Mouse (Mus musculus): ENCODE data around the gene Necab3.
A peak's percentile ranks its signal among the peaks of the same experiment; 100 is the strongest.

Necab3 gene

DNA sequence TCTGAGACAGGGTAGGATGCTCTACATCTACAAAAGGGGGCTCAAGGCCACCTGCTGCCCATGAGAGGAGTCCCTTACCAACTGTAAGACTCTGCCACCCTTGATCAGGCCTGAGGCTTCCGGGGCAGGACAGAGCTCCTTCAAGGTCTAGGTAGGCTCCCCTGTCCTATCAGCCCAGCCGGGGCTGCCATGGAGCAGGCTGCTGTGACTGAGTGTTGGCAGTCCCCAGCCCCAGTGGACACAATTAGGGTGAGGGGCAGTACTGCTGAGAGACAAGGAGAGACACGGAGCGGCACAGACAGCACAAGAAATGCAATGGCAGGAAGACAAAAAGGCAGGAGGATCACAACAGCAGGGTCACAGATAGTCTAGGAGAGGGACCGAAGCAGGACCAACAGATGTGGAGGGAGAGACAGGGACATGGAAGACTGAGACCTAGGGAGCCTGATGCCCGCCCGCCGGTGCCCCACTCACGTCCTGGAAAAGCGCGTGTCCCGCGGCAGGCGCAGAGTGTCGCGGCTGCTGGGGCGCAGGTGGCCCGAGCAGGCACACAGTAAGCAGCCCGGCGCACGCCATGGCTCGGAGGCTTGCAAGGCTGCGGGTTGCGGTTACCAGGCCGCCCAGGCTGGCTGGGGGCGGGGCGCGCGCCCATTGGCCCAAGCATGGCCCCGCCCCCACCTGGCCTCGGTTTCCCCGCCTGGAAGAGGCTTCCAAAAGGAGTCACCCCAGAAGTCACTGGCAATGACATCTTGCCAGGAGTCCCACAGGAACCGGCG is at the start of gene Necab3:
Necab3 (minus strand) TSS at position 627 of the 776 bp plus-strand sequence.
- peak; percentile 50 for DNase-seq (ENCODE audit: low read depth)

DNA sequence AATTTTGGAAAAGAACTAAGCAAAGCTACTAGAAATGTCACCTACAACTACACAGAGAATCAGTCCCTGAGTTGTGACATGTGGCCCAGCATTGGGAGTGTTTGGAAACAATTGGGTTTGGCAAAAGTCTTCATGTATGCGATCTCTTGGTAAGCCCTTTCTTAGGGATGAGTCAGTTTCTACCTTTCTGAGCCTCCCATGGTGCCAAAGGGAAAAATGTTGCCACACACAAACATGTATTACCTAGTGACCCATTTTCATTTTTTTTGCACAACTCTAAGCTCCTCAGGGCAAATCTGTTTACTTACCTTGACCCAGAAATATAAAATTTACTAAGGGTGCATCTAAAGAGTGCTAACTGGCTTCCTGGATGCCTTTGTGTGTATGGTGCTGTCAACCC is 48.3 kb upstream of the Necab3 start:
- no peak for DNase-seq (ENCODE audit: low read depth)

DNA sequence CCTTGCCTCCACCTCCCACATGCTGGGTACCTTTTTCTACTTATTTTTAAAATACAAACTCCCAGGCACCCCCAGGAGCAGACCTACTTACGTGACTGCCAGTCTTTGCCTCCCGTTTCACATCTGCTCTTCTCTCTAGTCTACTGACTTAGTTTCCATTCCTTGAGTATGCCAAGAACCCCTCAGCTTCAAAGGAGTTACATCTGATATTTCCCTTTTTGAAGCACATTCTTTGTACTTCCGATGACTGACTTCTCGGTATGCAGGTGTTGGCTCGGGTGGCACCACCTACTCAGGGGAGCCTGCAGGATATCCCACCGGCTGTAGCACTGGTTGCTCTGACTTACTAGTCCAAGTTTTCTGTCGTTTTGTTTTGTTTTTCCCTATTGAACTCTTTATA is 45.5 kb upstream of the Necab3 start:
- peak; percentile 79 for DNase-seq (ENCODE audit: low read depth)

DNA sequence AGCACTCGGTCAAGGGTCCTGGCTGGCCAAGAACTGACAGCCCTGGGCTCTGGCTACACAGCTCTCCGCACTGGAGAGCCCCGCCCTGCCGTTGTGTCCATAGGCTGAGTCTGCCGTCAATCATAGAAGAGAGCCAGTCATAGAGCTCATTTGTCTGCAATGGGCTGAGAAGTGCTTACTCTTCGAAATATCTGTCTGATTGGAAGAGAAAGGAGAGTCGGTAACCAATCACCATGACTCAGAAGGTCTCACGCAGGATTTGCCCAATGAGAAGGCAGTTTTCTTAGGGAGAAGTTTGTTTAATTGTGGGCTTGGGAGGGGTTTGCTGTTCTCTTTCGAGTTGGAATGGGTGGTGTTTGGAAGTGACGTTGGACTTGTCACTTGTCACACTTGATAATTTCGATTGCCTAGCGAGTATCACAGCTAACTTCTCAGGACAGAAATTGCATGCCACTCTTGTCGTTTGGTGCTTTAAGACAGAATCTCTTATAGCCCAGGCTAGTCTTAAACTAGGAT is 45.0 kb upstream of the Necab3 start, which contains the start of gene Pxmp4:
Pxmp4 (minus strand) TSS at position 71 of the 516 bp plus-strand sequence.
- DNase-seq (ENCODE audit: low read depth): peak; percentile 98

DNA sequence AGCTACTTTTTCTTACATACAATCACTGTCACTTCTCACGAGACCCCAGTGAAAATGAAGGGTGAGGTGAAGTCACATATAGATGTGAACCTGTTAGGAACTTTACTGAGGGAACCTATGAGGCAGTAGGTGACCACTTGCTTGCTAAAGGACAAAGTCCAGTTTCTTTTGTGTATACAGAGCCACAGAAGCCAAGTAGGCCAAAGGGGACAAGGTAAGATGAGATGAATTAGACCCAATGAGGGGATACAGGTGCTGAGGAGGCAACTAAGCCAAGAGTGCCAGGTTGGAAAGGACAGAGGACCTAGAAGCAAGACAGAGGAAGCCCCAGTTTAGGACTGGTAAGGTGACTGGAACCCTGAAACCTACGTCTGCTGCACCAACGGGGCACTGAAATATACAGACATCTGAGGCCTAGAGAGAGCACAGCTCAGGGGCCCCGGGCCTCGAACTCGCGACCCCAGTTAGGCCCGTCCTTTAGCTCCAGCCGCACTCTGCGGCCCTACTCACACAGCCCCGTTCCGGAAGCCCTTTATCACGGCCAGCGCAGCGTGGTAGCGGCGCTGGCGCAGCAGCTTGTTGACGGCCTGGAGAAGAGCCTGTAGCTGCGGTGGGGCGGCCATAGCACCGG is 44.4 kb upstream of the Necab3 start:
- no peak for DNase-seq (ENCODE audit: low read depth)

DNA sequence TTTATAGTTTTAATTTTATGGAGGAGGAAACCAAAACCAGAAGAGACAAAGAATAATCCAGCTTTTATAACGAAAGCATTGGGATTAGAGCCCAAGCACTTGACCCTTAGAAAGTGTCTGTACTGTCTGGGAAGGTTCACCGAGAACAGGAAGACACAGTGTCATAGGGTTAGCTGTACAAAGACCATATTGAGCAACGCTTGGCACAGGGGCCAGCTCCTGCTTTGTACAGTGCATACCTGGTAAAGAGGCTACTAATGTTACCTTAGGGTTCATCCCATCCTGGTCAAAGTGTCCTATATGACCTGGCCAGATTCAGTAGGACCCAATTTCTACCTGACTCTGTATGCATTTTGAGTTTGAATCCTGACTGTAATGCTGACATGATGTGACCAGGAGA is 42.6 kb upstream of the Necab3 start:
- no peak for DNase-seq (ENCODE audit: low read depth)

DNA sequence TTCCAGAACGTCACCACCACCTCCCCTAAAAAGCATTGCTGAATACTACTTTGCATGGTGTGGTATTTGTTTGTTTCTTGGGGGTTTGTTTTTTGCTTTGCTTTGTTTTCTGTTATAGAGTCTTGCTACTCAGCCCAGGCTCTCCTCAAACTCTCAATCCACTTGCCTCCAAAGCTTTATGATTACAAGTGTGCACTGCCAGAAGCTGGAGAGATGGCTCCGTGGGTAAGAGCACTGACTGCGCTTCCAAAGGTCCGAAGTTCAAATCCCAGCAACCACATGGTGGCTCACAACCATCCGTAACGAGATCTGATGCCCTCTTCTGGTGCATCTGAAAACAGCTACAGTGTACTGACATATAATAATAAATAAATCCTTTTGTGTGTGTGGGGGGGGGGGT is 41.9 kb upstream of the Necab3 start:
- DNase-seq (ENCODE audit: low read depth): no peak

DNA sequence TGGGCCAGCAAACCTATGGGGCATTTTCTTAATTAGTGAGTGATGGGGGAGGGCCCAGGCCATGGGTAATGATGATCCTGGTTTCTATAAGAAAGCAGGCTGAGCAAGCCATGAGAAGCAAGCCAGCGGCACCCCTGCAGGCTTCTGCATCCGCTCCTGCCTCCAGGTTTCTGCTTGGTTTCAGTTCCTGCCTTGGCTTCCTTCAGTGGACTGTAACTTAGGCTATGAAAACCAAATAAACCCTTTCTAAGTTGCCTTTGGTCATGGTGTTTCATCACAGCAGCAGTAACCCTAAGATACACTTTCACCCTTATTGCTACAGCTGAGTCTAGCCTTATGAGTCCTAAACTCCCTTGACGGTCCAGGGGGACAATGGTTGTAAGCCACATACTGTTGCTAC is 38.7 kb upstream of the Necab3 start:
- DNase-seq (ENCODE audit: low read depth): no peak

DNA sequence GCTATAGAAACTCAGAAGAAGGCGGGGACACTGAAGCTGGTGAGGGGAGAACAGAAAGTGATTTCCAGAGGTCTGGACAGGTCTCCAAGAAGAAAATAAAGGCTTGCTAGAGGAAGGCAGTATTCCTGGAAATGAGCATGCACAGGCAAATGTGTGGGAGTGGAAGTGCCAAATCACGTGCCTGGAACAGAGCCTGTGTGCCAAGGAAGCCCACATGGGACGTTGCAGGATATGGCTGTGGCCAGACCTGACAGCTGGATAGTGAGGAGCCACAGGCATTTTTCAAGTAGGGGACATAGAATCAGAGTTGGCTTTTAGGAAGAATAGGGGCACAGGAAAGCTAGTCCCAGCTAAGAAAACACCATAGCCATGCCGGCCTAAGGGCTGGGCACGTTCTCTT is 37.1 kb upstream of the Necab3 start:
- DNase-seq (ENCODE audit: low read depth): no peak

DNA sequence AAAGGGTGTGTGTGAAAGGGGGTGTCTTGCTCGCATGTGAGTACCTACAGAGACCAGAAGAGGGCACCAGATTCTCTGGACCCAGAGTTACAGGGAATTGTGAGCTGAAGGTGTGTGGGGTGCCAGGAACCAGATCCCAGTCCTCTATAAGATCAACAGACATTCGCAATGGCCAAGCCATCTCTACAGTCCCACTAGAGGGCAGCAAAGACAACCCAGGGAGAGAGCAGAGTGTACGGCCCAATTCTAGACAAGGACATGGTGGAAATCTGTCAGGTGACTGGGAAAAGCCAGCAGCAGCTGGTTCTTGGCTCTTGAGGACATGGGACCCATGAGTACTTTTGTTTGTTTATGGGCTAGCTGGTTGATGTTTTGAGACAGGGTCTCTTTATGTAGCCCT is 34.3 kb upstream of the Necab3 start:
- DNase-seq (ENCODE audit: low read depth): peak; percentile 74

DNA sequence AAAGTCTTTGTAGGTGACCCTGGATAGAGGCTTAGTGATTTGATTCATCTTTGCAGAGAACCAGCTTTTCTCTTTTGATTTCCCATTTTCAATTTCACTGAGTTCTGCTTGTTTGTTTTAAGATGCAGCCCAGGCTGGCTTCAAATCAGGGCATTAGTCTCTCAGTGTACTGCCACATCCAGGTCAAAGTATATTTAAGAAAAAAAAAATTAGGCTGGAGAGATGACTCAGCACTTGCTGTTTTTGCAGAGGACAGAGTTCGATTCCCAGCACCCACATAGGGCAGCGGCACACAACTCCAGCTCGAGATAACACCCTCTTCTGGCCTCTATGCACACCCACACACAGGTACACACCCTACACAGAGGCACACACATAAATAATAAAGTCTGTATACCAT is 32.5 kb upstream of the Necab3 start:
- DNase-seq (ENCODE audit: low read depth): no peak

DNA sequence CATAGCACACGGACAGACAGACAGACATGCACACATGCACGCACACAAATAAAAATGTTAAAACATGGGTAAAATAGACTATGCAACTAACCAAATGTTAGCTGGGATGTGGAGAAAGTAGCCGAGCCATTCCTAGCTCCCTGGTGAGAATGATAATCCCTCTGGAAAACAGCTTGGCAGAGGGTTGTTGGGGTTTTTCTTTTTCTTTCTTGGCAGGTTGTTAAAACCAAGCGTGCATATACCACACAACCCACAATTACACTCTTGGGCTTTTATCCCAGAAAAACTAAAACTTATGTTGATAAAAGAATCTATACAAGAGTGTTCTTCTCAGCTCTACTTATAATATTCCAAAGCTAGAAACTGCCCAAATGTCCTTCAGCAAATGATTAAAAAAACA is 30.4 kb upstream of the Necab3 start:
- DNase-seq (ENCODE audit: low read depth): no peak

DNA sequence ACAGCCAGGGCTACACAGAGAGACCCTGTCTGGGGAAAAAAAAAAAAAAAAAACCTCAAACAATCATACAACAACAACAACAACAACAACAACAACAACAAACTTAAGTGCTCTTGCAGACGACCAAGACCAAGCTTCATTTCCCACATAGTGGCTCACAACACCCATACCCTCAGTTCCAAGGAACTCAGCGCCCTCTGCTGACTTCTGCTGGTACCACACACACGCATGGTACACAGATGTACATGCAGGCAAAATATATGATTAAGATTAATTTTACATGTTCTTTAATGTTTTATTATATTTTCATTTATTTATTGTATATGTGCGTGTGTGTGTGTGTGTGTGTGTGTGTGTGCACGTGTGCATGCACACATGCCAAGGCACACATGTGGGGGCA is 27.7 kb upstream of the Necab3 start:
- DNase-seq (ENCODE audit: low read depth): peak; percentile 40

DNA sequence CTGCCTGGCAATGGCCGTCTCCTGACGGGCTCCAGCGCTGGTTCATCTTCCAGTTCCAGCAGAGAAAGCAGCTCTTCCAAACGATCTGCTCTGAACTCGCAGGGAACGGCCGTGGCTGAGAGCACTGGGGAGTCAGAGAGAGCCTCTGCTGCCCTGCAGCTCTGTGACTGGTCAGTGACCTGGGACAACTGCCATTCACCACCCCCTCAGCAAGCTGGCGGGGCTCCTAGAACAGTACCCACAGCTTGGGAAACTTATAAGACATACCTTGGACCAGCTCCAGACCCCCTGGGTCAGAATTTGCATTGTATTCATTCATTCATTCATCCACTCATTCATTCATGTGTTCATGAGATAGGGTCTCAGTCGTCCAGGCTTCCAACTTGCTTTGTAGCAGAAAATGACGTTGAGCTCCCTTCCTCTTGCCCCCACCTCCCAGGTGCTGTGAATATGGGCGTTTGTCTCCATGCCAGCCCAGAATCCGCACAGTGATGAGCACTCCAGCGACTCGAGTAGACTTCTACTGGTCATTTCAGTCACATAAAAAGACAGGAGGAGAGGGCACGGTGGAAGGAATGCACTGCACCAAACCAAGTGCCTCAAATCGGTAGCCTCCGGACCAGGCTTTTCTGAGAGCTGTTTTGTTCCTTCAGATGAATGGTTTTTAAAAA is 26.4 kb upstream of the Necab3 start:
- DNase-seq (ENCODE audit: low read depth): no peak

DNA sequence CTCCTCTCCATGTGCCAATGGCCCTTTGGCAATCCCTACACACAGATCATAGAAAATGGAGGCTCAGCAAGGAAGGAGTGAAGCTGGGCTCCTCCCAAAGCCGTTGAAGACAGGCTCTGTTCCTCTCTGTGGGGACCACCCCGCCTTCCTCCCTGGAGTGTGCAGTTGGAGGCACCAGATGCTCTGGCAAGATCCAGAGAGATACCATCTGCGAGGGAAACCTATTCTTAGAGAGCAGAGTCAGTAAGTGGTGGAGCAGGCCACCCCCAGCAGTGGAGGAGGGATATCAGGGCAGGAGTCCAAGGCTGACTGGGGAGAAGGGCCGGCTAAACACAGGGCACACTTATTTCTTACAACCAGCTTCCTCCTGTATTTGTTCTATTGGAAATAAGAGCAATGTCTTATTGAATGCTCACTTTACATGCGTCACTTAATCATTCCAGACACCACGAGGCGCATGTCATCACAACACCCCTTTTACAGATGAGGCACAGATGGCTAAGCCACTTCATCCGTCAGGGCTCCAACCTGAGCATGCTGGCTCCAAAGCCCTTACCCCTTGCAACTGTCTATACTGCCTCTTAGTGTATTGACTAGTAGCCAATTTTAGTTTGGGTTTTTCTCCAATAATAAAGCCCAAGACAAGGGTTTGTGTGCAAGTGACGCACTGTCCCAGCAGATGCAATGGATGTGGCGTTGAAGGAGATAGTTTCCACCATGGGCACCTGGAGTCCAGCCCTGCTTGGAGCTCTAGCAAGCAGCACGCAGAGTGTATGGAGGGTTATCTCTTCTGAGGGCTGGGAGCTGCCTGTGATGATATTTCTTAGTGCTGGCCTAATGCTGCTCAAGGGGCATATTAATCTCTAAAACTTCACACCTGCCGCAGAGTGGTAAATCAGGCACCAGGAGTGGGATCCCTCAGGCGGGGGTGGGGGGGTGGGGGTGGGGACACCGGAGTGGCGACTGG is 25.5 kb upstream of the Necab3 start:
- DNase-seq (ENCODE audit: low read depth): no peak

DNA sequence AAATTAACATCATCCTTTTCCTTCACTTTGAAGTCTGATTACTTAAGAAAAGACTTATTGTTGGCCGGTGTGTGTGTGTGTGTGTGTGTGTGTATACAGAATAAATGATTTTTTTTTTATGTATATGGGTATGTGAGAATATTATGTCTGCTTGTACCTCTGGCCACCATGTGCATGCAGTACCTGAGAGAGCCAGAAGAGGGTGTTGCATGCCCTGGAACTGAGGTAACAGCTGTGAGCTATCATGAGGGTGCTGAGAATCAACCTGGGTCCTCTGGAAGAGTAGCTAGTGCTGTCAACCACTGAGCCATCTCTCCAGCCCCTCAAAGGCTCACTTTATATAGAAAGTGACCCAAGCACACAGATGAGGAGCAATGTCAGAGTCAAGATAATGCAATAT is 22.7 kb upstream of the Necab3 start:
- no peak for DNase-seq (ENCODE audit: low read depth)

DNA sequence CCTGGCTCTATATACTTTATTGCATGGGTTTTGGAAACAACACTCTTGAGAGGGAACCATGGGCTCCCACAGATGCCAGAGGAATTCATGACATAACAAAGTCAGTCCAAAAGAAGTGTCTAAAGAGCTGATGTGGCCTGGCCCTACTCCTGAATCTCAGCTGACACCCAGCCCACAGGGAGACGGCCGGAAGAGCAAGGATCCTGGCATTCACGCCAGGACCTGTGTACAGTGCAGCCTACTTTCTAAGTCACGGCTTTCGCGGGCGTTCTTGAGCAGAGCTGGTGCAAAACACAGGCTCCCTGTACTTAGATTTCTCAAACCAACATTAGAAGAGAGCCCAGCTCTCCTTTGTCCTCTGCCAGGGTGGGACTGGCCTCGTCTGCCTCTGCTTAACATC is 21.9 kb upstream of the Necab3 start:
- DNase-seq (ENCODE audit: low read depth): no peak

DNA sequence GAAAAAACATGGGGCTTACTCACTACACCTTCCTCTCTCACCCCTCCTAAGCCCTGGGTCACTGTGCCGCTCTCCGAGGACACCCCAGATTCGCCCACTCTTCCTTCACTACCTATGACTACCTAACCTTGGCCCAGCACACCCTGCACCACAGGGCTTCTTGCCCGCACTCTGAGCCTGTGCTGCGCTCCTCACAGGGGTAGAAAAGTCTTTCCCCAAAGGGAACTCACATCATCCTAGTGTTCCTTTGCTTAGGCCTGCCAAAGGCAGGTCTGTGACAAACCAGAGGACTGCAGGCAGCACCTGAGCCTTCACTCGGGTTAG is 19.0 kb upstream of the Necab3 start:
- DNase-seq (ENCODE audit: low read depth): no peak

DNA sequence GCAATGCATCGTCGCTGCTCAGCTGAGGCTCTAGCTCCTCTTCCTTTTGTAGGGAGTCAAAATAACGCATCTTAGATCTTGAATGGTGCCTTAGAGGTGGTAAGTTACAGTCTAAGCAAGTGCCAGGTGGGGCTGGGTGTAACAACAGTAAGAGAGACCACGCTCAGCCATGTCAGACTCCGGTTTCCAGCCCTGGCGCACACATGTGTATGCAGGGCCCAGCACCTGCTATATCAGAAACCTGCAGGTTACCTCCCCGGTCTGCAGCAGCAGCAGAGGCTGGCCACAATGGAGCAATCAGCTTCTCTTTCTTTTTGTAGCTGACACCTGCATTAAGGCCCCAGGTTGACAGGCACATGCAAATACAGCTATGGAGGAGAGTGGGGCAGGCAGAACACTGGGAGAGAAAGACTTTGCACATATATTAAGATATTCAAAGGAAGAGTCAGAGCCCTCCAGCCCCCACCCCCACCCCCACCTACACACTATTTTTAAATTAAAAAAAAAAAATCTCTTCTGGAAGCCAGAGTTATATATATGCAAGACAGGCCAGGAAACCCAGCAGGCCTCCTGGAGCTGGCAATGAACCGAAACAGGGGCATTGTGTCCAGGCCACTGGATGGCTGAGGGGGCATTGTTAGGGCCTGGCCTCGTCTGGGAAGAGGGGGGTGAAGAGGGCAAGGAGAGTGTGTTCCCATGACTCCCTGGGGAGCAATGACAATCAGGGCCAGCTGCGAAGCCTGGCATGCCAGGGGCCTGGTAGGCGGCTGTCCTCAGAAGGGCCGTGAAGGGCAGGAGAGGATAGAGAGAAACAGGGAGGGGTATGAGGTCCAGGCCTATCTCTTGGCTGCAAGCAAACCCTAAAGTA is 18.4 kb upstream of the Necab3 start:
- DNase-seq (ENCODE audit: low read depth): no peak

DNA sequence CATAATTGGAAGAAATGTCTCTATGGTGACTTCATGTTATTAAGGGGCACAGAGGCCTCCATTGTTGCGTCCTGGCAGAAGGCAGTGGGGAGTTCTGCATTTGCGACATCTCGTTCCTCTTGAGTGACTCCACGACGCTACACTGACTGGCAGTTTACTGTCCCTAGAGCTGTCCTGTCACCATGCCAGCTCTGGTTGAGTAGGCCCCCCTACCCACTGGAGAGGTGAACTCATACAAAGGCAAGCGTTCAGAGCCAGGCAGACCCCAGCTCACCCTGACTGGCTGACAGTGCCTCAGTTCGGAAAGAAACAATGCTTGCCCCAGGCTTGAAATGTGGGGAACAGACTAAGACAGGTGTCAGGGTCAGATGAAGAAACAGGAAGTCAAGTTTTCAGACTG is 15.6 kb upstream of the Necab3 start:
- DNase-seq (ENCODE audit: low read depth): no peak

DNA sequence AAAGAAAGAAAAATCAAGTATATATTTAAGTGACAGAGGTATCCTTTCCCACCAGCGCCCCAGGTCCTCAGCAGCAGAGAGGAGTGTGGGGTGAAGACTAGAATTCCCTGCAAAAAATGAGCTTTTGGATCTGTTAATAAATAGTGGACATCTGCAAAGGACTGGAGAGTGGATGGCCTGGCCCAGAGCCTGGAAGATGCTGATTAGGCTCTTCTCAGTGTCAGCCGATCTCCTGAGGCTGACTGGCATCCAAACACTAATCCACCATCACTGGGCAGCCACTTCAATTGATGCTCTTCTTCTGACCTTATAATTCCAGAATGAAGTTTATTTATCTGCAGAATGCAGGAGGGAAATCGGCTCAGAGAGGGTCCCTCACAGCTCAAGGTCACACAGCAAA is 14.3 kb upstream of the Necab3 start:
- DNase-seq (ENCODE audit: low read depth): no peak
